Mouse (Mus musculus): ENCODE data around the gene Aadacl3. TPM values are rescaled to one million over a fixed set of nuclear protein-coding genes. Genes with fewer than 3 reads are reported as not detected.

The Aadacl3 gene
- total and polyA plus RNA-seq, 3 experiments: not detected

DNA sequence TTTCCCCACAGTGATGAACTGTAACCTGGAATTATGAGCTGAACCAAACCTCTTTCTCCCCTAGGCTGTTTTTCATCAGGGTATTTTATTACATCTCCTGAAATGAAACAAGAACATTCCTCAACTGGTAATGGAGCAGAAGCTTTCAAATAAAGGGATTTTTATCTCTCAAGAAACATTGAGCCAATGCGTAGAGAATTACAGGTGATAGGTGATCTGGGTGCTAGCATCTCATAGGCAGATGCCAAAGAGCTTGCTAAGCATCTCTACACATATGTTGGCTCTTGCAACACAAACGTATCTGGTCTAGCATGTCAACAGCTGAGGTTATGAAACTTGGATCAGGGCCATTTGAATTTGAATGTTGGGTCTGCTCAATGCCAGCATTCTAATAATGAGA, 1.6 kb upstream of the Aadacl3 start:
- peaks cover 23% of the 10 kb centered on the region for H3K9me3 ChIP-seq (replicated peaks; ENCODE audit: low read length)
- dilution Hi-C loops (cut with MboI; ENCODE audit: extremely low pct_ligation_motif_present, extremely low pct_unique_long_range_greater_than_20kb, low sequenced_read_pairs): no loop called here
- no peaks in the 10 kb centered on the region for H3K79me2 ChIP-seq (replicated peaks; ENCODE audit: control insufficient read depth, extremely low read depth, insufficient read depth, poor library complexity, severe bottlenecking)
- no peak for TF ChIP-seq TCF12 (IDR thresholded peaks at IDR 0.05; ENCODE audit: low read depth, low read length)
- TF ChIP-seq MXI1 (IDR thresholded peaks at IDR 0.05; ENCODE audit: low read depth, low read length): no peak
- no peak for TF ChIP-seq ZC3H11A (IDR thresholded peaks at IDR 0.05; ENCODE audit: low read depth, low read length)
- H3K27ac ChIP-seq (ENCODE audit: insufficient read depth, low read depth): no peak overlapping the region
- DNase-seq (ENCODE audit: extremely low read depth): no peak
- H3K4me3 ChIP-seq (replicated peaks in 1 of 3; ENCODE audit: low read depth in 2 of 3, low read length in 2 of 3, poor library complexity in 1 of 3): no peak overlapping the region
- peaks cover 3% of the 10 kb centered on the region for H3K27me3 ChIP-seq (replicated peaks)
- no peaks in the 10 kb centered on the region for H3K4me1 ChIP-seq (ENCODE audit: control insufficient read depth in 1 of 2, insufficient read depth in 2 of 2)
- no peak overlapping the region for H3K9ac ChIP-seq (ENCODE audit: insufficient read depth, low read depth)
- no peak overlapping the region for H3K4me2 ChIP-seq (ENCODE audit: insufficient read depth, low read depth, poor library complexity, severe bottlenecking)
- in situ Hi-C loops (cut with MboI; ENCODE audit: low pct_ligation_motif_present, low pct_unique_long_range_greater_than_20kb, low sequenced_read_pairs): no loop called here
- H3K36me3 ChIP-seq (replicated peaks in 1 of 2; ENCODE audit: control insufficient read depth in 1 of 2, insufficient read depth in 1 of 2, low read length in 1 of 2): no peaks in the 10 kb centered on the region

GRCm38 (mm10) chr4:144453217-144453616, 10.3 kb downstream of the Aadacl3 start, which contains the start of gene Gm9944:
Gm9944 (minus strand) TSS chr4:144453317.
- no peak for DNase-seq (ENCODE audit: extremely low read depth)
- no peak within 1 kb of the TSS for H3K9ac ChIP-seq (ENCODE audit: insufficient read depth, low read depth)
- in situ Hi-C loops (cut with MboI; ENCODE audit: low pct_ligation_motif_present, low pct_unique_long_range_greater_than_20kb, low sequenced_read_pairs) (no loop called here), dilution Hi-C loops (cut with MboI; ENCODE audit: extremely low pct_ligation_motif_present, extremely low pct_unique_long_range_greater_than_20kb, low sequenced_read_pairs) (no loop called here)
- peaks cover 12% of the 10 kb centered on the region for H3K9me3 ChIP-seq (replicated peaks; ENCODE audit: low read length)
- H3K4me1 ChIP-seq (ENCODE audit: control insufficient read depth in 1 of 2, insufficient read depth in 2 of 2): no peaks in the 10 kb centered on the region
- no peak within 1 kb of the TSS for H3K4me3 ChIP-seq (replicated peaks in 1 of 3; ENCODE audit: low read depth in 2 of 3, low read length in 2 of 3, poor library complexity in 1 of 3)
- no peak within 1 kb of the TSS for H3K27ac ChIP-seq (ENCODE audit: insufficient read depth, low read depth)
- H3K79me2 ChIP-seq (replicated peaks; ENCODE audit: control insufficient read depth, extremely low read depth, insufficient read depth, poor library complexity, severe bottlenecking): no peaks in the 10 kb centered on the region
- H3K27me3 ChIP-seq (replicated peaks): peaks cover 5% of the 10 kb centered on the region
- H3K4me2 ChIP-seq (ENCODE audit: insufficient read depth, low read depth, poor library complexity, severe bottlenecking): no peak within 1 kb of the TSS
- no peak for TF ChIP-seq RAD21 (IDR thresholded peaks at IDR 0.05; ENCODE audit: low read depth, low read length)
- TF ChIP-seq USF2 (conservative IDR thresholded peaks at IDR 0.05; ENCODE audit: low read depth, low read length): no peak
- TF ChIP-seq KAT2A (IDR thresholded peaks at IDR 0.05; ENCODE audit: insufficient replicate concordance, low read length): no peak
- TF ChIP-seq USF1 (IDR thresholded peaks at IDR 0.05; ENCODE audit: low read depth, low read length): no peak
- TF ChIP-seq JUND (conservative IDR thresholded peaks at IDR 0.05; ENCODE audit: low read depth, low read length): no peak
- no peak for TF ChIP-seq TCF12 (IDR thresholded peaks at IDR 0.05; ENCODE audit: low read depth, low read length)
- no peak for TF ChIP-seq GABPA (IDR thresholded peaks at IDR 0.05; ENCODE audit: insufficient replicate concordance, low read depth, low read length)
- no peak for TF ChIP-seq SIN3A (IDR thresholded peaks at IDR 0.05; ENCODE audit: low read length)
- TF ChIP-seq RCOR1 (conservative IDR thresholded peaks at IDR 0.05; ENCODE audit: low read depth, low read length): no peak
- no peak for TF ChIP-seq UBTF (IDR thresholded peaks at IDR 0.05; ENCODE audit: low read depth, low read length)
- H3K36me3 ChIP-seq (replicated peaks in 1 of 2; ENCODE audit: control insufficient read depth in 1 of 2, insufficient read depth in 1 of 2, low read length in 1 of 2): no peaks in the 10 kb centered on the region

GRCm38 (mm10) chr4:144448546-144448945, 15.0 kb downstream of the Aadacl3 start:
- dilution Hi-C loops (cut with MboI; ENCODE audit: extremely low pct_ligation_motif_present, extremely low pct_unique_long_range_greater_than_20kb, low sequenced_read_pairs): no loop called here
- no peak for DNase-seq (ENCODE audit: extremely low read depth)
- TF ChIP-seq BHLHE40 (IDR thresholded peaks at IDR 0.05; ENCODE audit: low read depth, low read length): no peak
- no peak for TF ChIP-seq NRF1 (IDR thresholded peaks at IDR 0.05; ENCODE audit: low read depth, low read length)
- TF ChIP-seq TCF12 (IDR thresholded peaks at IDR 0.05; ENCODE audit: low read depth, low read length): no peak
- no peaks in the 10 kb centered on the region for H3K4me1 ChIP-seq (ENCODE audit: control insufficient read depth in 1 of 2, insufficient read depth in 2 of 2)
- H3K36me3 ChIP-seq (replicated peaks in 1 of 2; ENCODE audit: control insufficient read depth in 1 of 2, insufficient read depth in 1 of 2, low read length in 1 of 2): no peaks in the 10 kb centered on the region
- H3K9me3 ChIP-seq (replicated peaks; ENCODE audit: low read length): peaks cover 12% of the 10 kb centered on the region
- in situ Hi-C loops (cut with MboI; ENCODE audit: low pct_ligation_motif_present, low pct_unique_long_range_greater_than_20kb, low sequenced_read_pairs): no loop called here
- no peak overlapping the region for H3K4me3 ChIP-seq (replicated peaks in 1 of 3; ENCODE audit: low read depth in 2 of 3, low read length in 2 of 3, poor library complexity in 1 of 3)
- no peaks in the 10 kb centered on the region for H3K79me2 ChIP-seq (replicated peaks; ENCODE audit: control insufficient read depth, extremely low read depth, insufficient read depth, poor library complexity, severe bottlenecking)
- H3K4me2 ChIP-seq (ENCODE audit: insufficient read depth, low read depth, poor library complexity, severe bottlenecking): no peak overlapping the region
- peaks cover 1% of the 10 kb centered on the region for H3K27me3 ChIP-seq (replicated peaks)
- no peak overlapping the region for H3K9ac ChIP-seq (ENCODE audit: insufficient read depth, low read depth)
- H3K27ac ChIP-seq (ENCODE audit: insufficient read depth, low read depth): no peak overlapping the region
